Mouse (Mus musculus): ENCODE measurements around the gene Hspg2.

Hspg2 gene

GRCm38 (mm10) chr4:137461981-137462690 is 6.4 kb upstream of the Hspg2 start:
- DNase-seq, result peak; percentile 71 to 91

GRCm38 (mm10) chr4:137465125-137465787 is 3.3 kb upstream of the Hspg2 start:
- DNase-seq, result no peak

GRCm38 (mm10) chr4:137466991-137467390 is 1.6 kb upstream of the Hspg2 start:
- no peak for DNase-seq

GRCm38 (mm10) chr4:137467525-137467924 is 1.0 kb upstream of the Hspg2 start:
- no peak for DNase-seq

GRCm38 (mm10) chr4:137469081-137469844 is 694 bp downstream of the Hspg2 start:
- DNase-seq, result peak; percentile 50 to 74

GRCm38 (mm10) chr4:137469845-137470692 is 1.5 kb downstream of the Hspg2 start:
- DNase-seq, result no peak

GRCm38 (mm10) chr4:137470701-137471317 is 2.2 kb downstream of the Hspg2 start:
- no peak for DNase-seq

GRCm38 (mm10) chr4:137471326-137471725 is 2.8 kb downstream of the Hspg2 start:
- DNase-seq, result no peak

GRCm38 (mm10) chr4:137473240-137473639 is 4.7 kb downstream of the Hspg2 start:
- no peak for DNase-seq

GRCm38 (mm10) chr4:137473701-137474388 is 5.3 kb downstream of the Hspg2 start:
- DNase-seq, result peak; percentile 51 to 74

GRCm38 (mm10) chr4:137474694-137475093 is 6.1 kb downstream of the Hspg2 start:
- no peak for DNase-seq

- no peak for DNase-seq
Observed at GRCm38 (mm10) chr4:137475271-137476050, 6.9 kb downstream of the Hspg2 start.

- DNase-seq, result peak; percentile 49 to 69
Observed at GRCm38 (mm10) chr4:137476065-137476760, 7.6 kb downstream of the Hspg2 start.

GRCm38 (mm10) chr4:137476761-137477237 is 8.2 kb downstream of the Hspg2 start:
- peak in 1 of 2 experiments; percentile 54 for DNase-seq

GRCm38 (mm10) chr4:137477611-137478010 is 9.0 kb downstream of the Hspg2 start:
- DNase-seq, result no peak

GRCm38 (mm10) chr4:137478306-137478705 is 9.7 kb downstream of the Hspg2 start:
- peak in 1 of 2 experiments; percentile 66 for DNase-seq

GRCm38 (mm10) chr4:137479757-137480156 is 11.2 kb downstream of the Hspg2 start:
- peak in 1 of 2 experiments; percentile 53 for DNase-seq

- no peak for DNase-seq
Observed at GRCm38 (mm10) chr4:137480191-137480992, 11.8 kb downstream of the Hspg2 start.

- no peak for DNase-seq
Observed at GRCm38 (mm10) chr4:137480993-137481340, 12.4 kb downstream of the Hspg2 start.
